Comparison of ENCODE assay signal across 23 mouse cellular contexts in genomic region chr2:110795433-110795832, GRCm38 (mm10).
"Had no signal": no experiment of that assay in that cellular context is flagged by ENCODE, and none has a peak within 500 bp of the region (broad histone marks: within the 10 kb centered on the region; RNA-seq: fewer than 3 reads in every experiment).

No protein-coding gene starts in this region.

- H3K27me3 ChIP-seq: limb, embryonic 12.5 days; limb, embryonic 15.5 days; lung, embryonic 15.5 days; midbrain, embryonic 13.5 days; neural tube, embryonic 12.5 days; neural tube, embryonic 15.5 days; stomach, embryonic 15.5 days had no signal

- H3K27ac ChIP-seq: kidney, postnatal 0 days; layer of hippocampus, adult 2 months; limb, embryonic 12.5 days; limb, embryonic 15.5 days; liver, embryonic 14.5 days; lung, embryonic 15.5 days; midbrain, embryonic 13.5 days; neural tube, embryonic 12.5 days; neural tube, embryonic 15.5 days; stomach, embryonic 15.5 days had no signal

- H3K4me2 ChIP-seq: limb, embryonic 12.5 days; limb, embryonic 15.5 days; liver, embryonic 11.5 days; lung, embryonic 15.5 days; midbrain, embryonic 13.5 days; neural tube, embryonic 12.5 days; neural tube, embryonic 15.5 days; stomach, embryonic 15.5 days had no signal

- DNase-seq: kidney, adult 2 months; kidney, postnatal 25 days; layer of hippocampus, adult 9-11 months; left cerebral cortex, postnatal 4 days; liver, postnatal 0 days; lung, postnatal 10 days; lung, postnatal 4 days; right cerebral cortex, adult 18-20 months; spleen, adult 18-20 months; thymus, postnatal 25 days had no signal

- H3K36me3 ChIP-seq: limb, embryonic 12.5 days; limb, embryonic 15.5 days; lung, embryonic 15.5 days; midbrain, embryonic 13.5 days; neural tube, embryonic 12.5 days; neural tube, embryonic 15.5 days; stomach, embryonic 15.5 days had no signal

- H3K4me3 ChIP-seq: layer of hippocampus, adult 2 months; limb, embryonic 12.5 days; limb, embryonic 15.5 days; lung, embryonic 15.5 days; midbrain, embryonic 13.5 days; neural tube, embryonic 12.5 days; neural tube, embryonic 15.5 days; stomach, embryonic 15.5 days had no signal

- H3K4me1 ChIP-seq: limb, embryonic 12.5 days; limb, embryonic 15.5 days; lung, embryonic 15.5 days; midbrain, embryonic 13.5 days; neural tube, embryonic 12.5 days; neural tube, embryonic 15.5 days; stomach, embryonic 15.5 days had no signal

- ATAC-seq: intestine, postnatal 0 days; liver, postnatal 0 days; midbrain, embryonic 13.5 days; midbrain, embryonic 16.5 days had no signal

- H3K9me3 ChIP-seq: limb, embryonic 12.5 days; limb, embryonic 15.5 days; lung, embryonic 15.5 days; midbrain, embryonic 13.5 days; neural tube, embryonic 12.5 days; neural tube, embryonic 15.5 days; stomach, embryonic 15.5 days had no signal

- H3K9ac ChIP-seq: limb, embryonic 12.5 days; limb, embryonic 15.5 days; liver, embryonic 14.5 days; liver, postnatal 0 days; lung, embryonic 15.5 days; midbrain, embryonic 13.5 days; neural tube, embryonic 12.5 days; neural tube, embryonic 15.5 days; stomach, embryonic 15.5 days had no signal
